Mouse (Mus musculus) erythroblast, adult 5-6 weeks (primary cell): ENCODE measurements around the gene Cacng1. TPM values are rescaled to one million over a fixed set of nuclear protein-coding genes. Genes with fewer than 3 reads are reported as not detected.

ENCODE experiments used
- ATAC-seq: replicated peaks from 2 replicates; pipeline ENCODE4 v1.8.0; 2016; ENCODE audit warnings: moderate number of reproducible peaks, mild to moderate bottlenecking, moderate TSS enrichment, inconsistent platforms; ENCODE audit not compliant: poor library complexity, low FRiP score, severe bottlenecking
- total RNA-seq, 2 experiments: library from RNA; stranded (forward) in 1 of 2; stranded (reverse) in 1 of 2; fragments of 150-400 nt in 1 of 2; fragments of 200-764, 138-1000 nt in 1 of 2; gene quantifications; 2 replicates each; pipeline versions ENCODE4 v1.2.3 to v1.2.4; 2015 to 2017; ENCODE audit warnings: low replicate concordance in 2 of 2

Cacng1 gene
- total RNA-seq, 2 experiments from 2014 or later: not detected

DNA sequence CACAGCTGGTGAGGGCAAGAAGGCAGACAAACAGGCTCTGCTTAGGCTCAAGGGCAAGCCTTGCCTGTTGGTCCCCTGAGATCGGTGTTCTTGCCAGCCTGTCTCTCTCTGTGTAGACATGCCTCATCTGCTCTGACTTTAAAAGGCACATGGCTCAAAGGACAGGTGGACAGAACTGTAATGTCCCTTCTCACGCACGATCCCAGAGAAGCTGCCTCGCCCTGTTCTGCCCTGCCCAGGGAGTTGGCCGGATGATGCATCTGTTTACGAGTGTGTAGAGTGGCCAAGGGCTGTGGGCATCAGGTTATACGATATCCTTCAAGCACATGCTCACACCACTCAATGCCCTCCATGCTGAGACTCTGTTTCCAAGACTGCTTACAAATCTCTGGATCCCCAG is 2.0 kb downstream of the Cacng1 start:
- ATAC-seq: no peak

DNA sequence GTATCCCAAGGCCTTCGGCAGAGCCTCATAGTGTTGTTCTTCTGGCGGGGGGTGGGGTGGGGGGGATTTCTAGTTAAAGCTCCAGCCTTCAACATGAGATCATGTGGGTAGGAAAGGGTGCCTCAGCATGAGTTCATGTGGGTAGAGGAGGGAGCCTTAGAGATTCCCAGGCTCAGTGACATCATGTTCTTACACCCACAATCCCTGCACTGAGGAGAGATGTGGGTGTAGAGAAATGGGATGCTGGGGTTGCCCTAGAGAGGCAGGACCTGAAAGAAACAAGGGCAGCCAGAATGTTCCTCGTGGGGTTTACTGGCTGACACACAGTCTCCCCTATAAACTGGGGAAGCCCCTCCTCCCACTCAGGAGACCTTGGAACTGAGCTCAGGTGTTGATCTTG is 5.9 kb downstream of the Cacng1 start:
- ATAC-seq: no peak

- ATAC-seq: no peak
Measured at GRCm38 (mm10) chr11:107707897-107708610, 8.3 kb downstream of the Cacng1 start.

GRCm38 (mm10) chr11:107705476-107706074 is 10.7 kb downstream of the Cacng1 start:
- ATAC-seq: no peak

DNA sequence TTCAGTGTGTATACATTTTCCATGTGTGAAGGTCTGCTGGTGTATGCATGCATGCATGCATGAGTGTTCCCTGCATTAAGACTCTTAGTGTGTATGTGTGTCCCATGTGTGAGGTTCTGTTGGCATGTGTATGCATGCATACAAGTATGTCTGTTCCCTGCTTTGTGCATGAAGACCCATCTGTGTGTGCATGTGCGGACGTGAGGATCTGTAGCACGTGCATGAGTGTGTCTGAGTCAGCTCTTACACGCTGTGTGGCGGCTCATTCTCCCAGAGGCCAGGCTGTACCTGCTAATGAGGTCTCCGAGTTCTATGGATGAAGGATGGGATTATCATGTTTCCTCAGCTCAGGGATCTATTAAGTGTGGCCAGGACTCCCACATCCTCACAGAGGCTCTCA is 11.3 kb downstream of the Cacng1 start:
- no peak for ATAC-seq

DNA sequence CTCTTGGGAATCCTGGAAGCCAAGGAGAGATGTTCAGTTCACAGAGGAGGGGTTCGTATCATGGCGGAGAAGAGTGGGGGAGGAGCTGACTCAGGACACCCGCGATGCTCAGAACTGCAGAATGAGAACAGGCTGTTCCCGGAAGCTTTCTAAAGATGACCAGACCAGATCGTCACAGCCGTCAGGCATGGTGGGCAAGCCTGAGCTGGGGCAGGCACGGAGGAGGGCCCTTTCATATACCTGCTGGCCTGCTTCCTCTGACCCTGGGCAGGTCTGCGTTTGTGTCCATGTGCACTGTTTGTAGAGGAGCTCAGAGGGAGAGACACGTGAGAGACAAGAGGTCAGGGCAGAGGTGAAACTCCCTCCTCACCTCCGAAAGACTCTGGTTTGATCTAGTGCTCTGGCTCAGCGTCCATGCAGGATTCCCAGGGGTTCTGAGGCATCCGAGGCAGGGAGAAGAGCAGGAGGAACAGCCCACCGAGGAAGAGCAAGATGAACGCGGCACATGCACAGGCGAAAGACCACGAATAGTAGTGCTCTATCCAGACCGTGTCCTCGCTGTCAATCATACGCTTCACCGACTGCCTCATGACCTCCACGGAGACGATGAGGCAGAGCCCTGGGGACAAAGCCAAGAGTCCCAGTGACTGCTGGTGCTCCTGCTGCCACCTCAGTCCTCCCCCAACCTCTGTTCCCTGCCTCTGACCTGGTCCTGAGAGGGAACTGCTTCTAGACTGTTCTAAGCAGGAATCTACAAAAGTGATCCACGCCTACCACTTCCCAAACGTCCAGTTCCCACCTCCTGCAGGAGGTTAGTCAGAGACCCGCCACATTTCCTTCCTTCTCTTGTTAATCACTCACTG is 12.8 kb downstream of the Cacng1 start:
- ATAC-seq: no peak

DNA sequence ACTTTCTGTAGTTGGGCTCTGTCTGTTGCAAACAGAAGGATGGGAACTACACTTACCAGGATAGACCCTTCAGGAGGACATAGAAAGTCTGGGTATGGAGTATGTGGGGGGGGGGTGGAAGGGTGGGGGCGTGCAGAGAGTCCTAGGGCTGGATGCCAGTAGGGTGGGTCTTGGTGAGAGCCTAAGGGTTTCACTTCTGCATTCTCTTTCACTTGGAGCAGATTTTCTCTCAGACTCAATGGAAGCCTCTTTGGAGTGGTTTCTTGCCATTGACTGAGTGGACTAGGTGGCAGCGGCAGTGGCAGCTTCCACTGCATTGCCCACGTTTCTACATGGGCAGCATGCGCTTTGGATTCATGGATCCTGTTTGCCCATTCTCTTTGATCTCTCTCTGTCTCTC is 16.4 kb downstream of the Cacng1 start:
- no peak for ATAC-seq

DNA sequence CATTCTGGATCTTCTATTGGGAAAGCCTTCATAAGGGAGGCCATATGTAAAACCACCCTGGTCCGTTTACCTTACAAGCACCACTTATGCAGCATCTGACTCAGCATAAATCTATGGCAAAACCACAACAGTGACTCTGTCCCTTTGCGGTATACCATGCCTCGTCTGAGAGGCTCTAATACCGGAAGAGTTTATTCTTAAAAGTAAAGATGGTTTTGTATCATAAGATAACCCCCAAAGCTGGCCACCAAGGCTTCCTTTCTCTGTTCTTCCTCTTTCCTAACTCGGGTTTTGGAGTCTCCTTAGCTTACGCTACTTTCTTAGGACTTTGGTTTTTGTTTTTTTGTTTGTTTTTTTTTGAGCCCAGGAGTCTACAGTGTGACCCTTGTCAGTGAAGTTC is 23.0 kb downstream of the Cacng1 start:
- no peak for ATAC-seq

- ATAC-seq: no peak
Measured at GRCm38 (mm10) chr11:107691569-107691968, 24.8 kb downstream of the Cacng1 start.

- ATAC-seq: no peak
Measured at GRCm38 (mm10) chr11:107688480-107688879, 27.8 kb downstream of the Cacng1 start.

DNA sequence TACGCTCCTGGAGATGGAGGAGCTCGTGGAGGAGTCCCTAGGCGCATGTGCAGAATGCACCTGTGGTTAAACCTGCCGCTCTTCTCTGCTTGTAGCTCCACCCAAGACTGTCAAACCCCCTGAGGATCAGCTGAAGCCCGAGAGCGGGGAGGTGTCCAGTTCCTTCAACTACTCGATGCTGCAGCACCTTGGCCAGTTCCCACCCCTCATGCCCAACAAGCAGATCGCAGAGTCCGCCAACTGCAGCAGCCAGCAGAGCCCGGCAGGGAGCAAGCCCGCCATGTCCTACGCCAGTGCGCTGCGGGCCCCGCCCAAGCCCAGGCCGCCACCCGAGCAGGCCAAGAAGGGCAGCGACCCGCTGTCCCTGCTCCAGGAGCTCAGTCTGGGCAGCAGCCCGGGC is 30.0 kb downstream of the Cacng1 start:
- ATAC-seq: no peak

DNA sequence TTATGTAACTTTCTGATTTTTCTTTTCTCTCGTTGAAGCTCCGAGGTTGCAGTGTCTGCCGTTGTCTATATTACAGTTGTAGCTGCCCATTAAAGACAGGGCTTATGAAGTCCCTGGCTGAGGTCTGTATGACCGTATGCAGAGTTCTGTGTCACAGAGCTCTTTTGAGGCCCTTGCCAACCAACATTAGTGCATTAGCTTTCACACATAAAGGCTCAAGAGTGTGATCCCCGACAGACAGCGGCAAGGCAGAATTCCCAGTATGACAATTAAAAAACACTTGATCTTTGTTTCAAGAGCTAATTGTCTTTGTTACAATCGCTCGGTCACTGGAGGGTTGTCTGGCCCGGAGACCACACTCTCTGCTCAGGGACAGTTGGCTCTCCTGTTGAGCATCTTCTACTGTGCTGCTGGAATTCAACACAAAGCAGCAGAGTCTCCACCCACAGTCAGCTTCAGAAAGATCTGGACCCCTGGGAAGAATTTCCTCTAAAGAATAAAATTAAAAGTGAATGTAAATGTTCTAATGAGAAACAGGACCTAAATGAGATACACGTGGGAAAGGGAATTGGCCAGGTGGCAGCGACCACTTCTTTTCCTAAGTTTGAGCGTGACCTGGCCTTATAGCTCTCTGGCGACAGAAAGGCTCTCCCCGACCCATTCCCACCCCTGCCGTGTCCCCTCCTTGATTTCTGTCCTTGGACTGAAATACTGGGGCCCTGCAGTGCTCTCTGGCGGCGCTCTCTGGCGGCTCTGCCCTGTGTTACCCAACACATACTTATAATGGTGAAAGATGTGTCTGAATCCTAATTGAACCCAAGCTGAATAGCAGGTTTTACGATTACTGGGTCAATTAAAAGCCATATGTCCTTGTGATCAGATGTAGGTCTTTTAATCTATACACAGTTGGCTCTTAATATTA is 32.5 kb downstream of the Cacng1 start:
- ATAC-seq: no peak

DNA sequence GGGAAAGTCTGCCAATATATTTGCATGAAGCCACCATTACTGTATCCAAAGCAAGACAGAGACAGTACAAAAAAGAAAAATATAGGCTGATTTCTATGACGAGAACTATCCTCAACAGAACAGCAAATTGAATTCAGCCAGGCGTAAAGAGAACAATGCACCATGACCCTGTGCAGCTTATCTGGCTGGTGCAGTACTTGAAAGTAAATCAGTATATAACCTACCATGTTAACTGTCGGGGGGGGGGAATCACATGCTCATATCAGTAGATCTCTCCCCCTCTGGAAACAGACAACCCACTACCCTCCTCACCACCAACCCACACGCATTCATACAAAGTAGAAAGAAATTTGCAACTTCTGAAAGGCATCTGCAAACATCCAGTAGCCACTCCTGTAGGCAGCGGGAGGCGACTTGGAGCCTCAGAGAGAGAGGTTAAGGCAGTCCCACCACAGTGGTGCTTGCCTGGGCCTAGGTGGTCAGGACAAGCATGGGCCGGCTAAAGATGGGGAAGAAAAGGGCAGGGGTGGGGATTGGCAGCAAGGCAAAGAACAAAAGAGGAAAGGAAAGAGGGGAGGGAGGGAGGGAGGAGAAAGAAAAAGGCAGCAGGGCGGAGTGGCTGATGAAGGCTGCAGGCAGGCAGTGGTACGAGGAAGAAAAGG is 33.5 kb downstream of the Cacng1 start:
- no peak for ATAC-seq

DNA sequence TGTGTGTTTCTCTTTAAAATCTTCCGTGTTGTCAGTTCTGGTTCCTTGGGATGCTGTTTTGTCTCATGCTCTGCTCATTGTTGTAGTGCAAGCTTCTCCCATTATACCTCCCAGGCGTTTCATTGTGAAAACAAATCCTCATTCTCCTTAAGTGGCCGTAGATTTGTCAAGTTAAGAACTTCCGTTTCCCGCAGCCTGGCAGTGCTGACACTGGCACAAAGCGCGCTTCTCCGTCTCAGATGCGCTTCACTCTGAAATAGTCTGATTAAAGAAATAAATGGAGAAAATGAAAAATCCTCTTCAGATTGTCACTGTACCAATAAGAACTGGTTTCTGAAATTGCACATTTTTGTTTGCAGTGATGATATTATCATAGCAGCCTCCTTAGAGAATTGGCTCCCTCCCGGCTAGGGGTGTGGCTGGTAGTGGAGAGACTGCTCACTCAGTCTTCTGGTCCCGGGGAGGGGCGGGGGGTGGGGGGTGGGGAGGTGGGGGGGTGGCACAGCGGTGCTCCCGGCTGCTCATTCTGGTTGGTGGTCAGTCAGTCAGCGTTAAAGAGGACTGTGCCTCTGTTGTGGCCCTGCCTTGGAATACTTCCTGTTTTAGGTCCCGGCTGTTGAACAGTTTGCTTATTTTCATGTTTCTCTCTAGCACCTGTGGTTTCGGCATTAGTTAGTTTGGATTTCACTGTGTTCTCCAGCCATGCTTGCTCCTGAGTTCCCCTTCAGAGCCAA is 39.9 kb downstream of the Cacng1 start:
- no peak for ATAC-seq

- no peak for ATAC-seq
Measured at GRCm38 (mm10) chr11:107675246-107675645, 41.1 kb downstream of the Cacng1 start.

GRCm38 (mm10) chr11:107674601-107675000 is 41.7 kb downstream of the Cacng1 start:
- ATAC-seq: no peak

DNA sequence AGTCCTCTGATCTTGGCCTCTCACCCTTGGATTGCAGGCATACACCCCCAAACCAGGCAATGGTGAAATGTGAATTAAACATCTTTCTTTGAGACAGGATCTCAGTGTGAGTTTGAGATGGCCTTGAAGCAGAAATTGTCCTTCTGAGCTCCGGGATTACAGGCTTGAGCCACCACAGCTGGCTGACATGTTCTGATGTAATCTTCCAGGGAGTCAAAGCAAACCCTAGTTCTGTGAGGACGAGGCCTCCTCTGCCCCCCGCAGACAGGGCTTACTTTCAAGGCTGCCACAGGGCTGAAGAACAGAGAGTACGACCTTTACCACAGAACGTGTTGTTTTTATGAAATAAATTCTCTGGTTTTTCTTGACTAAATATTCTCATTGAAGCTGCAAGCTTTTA is 42.3 kb downstream of the Cacng1 start:
- no peak for ATAC-seq

DNA sequence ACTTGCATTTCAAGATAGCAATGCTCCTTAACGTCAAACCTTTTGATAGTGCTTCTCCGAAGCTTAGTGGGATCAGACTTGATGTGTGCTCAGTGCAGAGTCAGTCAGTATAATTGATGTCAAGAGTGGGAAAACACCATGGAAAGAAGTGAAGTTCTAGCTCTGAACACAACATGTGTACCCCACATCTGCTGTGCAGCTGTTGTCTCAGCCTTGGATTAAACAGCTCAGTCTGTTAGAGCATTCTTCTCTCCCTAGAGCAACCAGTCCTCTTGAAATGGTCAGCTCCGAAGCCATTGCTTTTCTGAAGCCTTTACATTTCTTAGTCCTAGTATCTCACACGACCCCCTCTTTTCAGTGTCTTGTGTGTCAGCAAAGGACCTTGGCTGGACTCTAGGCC is 47.3 kb downstream of the Cacng1 start:
- ATAC-seq: no peak

DNA sequence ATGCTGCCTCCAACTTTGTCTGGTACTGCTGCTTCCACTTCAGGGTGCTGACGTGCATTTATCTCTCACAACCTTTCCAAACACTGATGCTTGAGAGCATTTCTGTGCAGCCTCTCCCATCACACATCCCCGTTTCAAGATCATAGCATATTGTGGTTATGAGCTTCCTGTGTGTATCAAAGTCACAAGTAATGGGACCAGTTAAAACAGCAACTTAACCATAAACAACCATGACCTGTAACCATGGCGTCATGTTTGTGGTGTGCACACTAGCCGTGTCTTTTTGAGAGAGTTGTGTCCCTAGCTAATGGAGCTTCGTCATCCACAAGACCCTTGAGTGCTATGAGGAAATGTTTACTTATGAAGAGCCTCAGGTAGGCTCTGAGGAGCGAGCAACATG is 48.1 kb downstream of the Cacng1 start:
- ATAC-seq: no peak
